Mouse (Mus musculus) T-helper 1 cell (primary cell): ENCODE measurements around the gene Zfp93.

Experiments
- in situ Hi-C: fragments of 300-600 bp; cut with MboI, MseI; formaldehyde crosslinking; loops from one replicate; pipeline ENCODE4 v1.15.1; 2025; ENCODE audit warnings: high pct_unique_total_duplicates

The Zfp93 gene

DNA sequence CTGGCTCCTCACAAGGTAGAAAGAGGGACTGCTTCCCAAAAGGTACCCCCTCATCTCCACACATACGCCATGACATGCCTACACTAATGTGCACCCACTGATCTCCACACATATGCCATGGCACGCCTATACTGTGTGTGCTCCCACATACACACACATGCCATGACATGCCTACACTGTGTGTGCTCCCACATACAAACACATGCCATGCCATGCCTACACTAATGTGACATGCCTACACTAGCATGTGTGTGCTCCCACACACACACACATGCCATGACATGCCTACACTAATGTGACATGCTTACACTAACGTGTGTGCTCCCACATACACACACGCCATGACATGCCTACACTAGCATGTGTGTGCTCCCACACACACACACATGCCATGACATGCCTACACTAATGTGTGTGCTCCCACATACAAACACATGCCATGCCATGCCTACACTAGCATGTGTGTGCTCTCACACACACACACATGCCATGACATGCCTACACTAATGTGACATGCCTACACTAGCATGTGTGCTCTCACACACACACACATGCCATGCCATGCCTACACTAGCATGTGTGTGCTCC, 20.0 kb downstream of the Zfp93 start:
- in situ Hi-C loops = loop anchor here (5.0 kb wide), 1 partner anchor 323 kb away; no protein-coding TSS in a partner anchor

DNA sequence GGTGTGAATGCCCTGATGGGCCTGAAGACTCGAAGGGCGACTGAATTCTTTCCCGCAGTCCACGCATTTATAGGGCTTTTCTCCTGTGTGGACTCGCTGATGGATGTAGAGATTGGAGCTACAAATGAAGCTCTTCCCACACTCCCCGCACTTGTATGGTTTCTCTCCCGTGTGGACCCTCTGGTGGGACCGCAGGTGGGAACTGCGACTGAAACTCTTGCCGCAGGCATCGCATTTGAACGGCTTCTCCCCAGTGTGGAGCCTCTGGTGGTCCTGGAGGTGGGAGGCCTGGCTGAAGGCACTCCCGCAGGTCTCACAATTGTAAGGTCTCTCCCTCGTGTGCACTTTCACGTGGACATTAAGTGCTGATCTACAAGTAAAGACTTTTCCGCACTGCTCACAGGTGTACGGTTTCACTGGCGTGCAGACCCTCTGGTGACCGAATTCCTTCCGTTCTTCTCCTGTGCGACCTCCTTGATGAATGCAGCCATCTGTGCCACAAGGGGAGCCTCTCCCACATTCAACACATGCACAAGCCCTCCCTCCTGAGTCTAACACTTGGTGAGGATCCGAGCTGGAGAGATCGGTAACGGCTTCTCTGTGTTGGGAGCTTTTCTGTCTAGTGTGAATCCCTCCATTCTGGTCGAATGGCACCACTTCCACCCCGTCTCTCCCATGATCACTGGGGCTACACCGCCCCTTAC, 21.3 kb downstream of the Zfp93 start:
- in situ Hi-C loops = loop anchor here (5.0 kb wide), 1 partner anchor 324 kb away; no protein-coding TSS in a partner anchor

DNA sequence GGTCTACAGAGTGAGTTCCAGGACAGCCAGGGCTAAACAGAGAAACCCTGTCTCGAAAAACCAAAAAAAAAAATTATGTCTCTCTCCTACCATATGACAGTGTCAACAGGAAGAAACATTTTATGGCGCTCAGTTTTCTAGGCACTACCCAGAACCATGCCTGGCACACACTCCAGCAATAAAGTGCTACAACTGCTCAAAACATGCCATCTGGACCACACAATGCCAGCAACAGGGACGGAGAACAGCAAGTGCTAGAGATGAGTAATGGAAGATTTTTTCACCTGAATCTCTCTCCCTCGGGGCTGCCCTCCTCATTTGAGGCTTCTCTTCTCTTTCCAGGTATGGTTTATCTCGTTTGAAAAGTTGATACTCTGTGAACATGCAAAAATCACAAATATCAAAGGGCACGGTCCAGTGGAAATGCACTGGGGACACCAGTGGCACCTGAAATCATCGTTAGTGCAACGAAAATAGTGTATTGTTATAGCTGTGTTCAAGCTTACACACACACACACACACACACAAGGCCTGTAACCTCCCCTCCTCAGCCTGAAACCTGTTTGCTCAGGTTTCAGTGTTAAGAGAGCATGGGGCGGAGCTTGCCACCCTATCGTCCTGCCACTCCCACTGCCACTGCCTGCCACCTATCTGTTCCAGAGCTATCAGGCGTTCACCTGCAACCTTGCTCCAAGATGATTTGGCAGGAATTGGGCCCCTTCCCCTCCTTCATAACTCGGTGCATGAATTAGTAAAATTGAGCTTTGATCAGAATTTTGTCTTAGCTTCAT, 23.0 kb downstream of the Zfp93 start:
- in situ Hi-C loops = loop anchor here (5.0 kb wide), 1 partner anchor 326 kb away; no protein-coding TSS in a partner anchor

DNA sequence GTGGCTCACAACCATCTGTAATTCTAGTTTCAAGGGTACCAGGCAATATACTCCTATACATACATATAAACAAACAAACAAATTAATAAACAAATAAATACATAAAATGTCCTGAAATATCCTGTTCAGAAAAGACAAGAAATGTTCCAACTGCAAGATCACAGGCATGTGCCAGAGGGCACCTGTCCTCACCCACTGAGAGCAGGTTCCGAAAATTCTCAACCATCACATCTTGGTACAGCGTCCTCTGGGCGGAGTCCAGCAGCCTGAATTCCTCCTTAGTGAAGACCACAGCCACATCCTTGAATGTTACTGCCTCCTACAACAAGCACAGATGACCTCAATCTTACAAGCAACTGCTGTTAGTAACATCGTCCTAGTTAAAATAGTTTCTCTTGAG, 24.5 kb downstream of the Zfp93 start:
- in situ Hi-C loops = loop anchor here (5.0 kb wide), 1 partner anchor 327 kb away; no protein-coding TSS in a partner anchor

DNA sequence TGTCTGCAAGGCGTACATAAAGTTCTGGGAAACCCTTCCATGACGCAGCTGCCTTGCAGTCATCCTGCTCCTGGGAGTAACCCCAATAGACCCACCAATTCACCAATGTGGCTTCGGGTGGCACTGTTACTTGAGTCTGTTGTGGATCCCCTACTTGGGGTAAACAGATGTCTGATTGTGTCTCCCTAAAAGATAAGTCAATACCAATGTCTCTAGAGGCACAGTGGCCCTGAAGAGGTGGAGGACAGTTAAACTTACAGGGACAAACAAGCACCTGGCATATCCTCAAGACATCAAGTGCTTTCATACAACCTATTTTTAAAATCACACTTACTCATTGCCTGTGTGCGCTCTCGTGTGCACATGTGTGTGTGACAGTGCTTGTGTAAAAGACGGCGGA, 25.2 kb downstream of the Zfp93 start:
- in situ Hi-C loops = no loop called here

DNA sequence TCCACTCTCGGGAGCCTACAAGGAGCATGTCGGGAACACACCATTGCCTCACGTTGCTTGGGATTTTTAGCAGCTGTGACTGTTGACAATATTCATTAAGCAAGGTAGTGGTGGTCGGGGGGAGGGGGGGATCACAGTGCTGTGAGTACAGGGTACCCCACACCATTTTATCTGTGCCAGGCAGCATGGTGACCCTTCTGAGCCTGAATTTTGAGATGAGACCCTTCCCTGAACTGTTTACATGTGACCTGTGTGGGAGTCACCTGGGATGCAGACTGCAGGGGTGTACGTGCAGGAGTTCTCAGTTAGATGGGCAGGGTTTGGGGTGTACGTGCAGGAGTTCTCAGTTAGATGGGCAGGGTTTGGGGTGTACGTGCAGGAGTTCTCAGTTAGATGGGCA, 26.2 kb downstream of the Zfp93 start:
- in situ Hi-C loops = no loop called here

DNA sequence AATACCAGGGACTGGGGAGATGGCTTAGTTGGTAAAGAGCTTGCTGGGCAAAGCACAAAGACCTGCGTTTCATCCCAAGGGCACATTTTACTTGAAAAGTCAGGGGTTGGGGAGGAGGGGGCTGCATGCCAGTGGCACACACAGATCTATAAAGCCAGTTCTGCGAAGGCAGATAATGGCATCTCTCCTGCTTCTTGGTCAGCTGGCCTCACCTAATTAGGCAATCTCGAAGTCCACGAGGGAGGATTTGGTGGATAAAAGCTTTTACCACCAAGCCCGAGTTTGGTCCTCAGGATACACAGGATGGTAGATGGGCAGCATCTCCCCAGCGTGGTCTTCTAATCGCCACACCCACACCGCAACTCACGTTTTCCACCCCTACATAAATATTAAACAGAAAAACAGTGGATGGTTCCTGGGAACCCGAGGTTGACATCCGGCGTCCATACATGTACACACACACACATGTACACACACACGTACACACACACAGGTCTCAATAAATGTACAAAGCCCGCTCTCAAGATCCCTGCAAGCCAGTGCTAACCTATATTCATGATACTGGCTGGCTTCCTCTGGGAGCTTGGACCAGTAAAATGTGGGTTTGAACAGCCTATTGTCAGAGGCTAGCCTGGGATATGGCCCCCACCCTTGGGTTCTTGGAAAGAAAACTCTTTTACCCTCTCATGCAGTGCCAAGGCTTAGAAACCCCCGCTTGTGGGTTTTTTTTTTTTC, 27.3 kb downstream of the Zfp93 start:
- in situ Hi-C loops = no loop called here

DNA sequence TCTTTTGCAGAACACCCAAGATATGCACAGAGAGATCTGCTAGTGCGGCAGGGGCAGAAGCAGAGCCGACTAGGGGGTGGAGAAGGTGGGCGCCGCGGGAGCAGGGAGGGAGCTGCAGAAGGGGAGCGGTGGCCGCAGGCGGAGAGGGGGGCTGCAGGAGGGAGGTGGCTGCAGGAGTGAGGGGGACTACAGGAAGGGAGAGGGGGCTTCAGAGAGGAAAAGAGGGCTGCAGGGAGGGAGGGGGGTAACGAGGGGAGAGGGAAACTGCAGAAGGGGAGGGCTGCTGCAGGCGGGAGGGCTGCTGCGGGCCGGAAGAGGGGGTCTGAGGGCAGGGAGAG, 28.4 kb downstream of the Zfp93 start:
- in situ Hi-C loops = no loop called here

DNA sequence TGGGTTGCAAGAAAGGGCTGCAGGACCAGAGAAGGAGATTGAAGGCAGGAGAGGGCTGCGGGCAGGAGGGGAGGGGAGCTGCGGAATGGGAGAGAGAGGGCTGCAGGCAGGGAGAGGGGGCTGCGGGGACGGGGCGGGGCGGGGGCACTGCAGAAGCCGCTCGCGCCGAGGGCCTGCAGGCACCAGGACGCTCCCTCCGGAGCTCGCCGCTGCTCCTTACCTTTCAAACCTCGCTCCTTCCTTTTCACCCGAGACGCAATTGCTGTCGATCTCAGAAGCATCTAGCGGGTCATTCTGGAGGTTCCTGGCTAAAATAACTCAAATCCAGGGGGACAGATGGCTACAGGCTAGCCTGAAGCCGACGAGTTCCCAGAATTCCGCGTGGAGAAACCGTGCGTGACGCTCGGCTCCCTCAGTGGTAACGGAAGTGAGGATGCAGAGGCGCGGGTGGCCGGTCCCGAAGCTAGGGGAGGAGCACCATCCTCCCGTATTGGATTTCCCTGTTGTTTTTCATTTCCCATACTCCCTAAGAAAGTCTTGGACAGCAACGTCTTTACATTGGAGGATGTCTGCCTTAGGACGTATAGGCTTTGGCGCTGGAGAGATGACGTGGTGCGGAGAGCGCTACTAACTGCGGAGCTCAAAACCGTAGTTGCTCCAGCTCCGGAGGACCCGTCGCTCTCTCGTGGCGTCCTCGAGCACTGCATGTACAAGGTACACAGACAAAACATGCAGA, 28.9 kb downstream of the Zfp93 start:
- in situ Hi-C loops = no loop called here

DNA sequence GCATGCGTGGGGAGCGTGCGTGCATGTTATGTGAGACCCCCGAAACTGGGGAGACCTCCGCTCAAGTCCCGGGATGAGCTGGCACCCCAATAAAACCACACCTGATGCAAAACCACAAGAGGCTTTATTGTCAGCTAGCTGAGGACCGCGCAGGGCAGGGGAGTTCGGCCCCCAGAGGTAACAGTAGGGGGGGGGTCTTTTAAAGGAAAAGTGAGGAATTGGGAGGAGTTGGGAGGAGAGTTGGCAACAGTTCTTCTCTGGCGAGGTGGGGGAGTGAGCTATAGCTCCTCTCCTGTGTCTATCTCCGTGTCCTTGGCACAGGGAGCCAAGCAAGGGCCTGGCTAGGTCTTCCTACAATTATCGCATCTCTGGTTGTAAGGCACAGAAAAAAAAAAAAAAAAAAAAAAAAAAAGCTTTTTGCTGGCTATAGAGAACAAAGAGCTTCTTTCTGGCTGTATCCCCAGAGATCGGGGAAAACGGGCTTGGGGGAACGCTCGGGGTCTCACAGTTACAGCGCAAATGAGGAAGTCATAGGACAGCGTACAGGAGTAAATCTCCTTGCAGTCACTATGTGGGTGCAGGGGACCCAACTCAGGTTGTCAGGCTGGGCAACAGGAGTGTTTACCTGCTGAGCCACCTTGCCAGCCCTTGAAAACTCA, 29.7 kb downstream of the Zfp93 start:
- in situ Hi-C loops = no loop called here

DNA sequence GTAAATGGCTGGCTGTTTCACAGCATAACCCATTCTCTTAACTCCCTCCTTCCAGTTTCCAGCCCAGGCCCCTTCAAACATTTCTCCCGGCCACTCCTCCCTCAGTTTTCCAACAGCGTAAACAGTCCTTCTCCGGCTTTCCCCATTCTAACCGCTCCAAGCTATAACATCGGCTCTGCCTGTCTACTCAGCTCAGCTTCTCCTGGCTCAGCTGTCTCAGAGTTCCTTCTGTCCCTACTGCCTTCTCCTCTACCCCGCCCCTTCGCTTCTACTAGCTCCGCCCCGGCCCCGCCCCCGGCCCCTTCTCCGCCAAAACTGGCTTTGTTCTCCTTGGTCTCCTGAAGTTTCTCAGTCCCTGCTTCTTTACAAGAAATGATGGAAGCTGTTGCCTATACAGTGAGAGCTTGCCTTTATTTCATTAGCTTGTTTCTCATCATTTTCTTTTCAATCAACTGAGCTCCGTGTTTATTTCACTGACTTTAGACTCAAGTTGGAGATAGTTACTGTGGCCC, 30.6 kb downstream of the Zfp93 start, which contains the start of gene Zfp61:
Gene Zfp61, minus strand, starts transcription at position 462 of the 512 bp plus-strand sequence.
- in situ Hi-C loops = no loop called here

DNA sequence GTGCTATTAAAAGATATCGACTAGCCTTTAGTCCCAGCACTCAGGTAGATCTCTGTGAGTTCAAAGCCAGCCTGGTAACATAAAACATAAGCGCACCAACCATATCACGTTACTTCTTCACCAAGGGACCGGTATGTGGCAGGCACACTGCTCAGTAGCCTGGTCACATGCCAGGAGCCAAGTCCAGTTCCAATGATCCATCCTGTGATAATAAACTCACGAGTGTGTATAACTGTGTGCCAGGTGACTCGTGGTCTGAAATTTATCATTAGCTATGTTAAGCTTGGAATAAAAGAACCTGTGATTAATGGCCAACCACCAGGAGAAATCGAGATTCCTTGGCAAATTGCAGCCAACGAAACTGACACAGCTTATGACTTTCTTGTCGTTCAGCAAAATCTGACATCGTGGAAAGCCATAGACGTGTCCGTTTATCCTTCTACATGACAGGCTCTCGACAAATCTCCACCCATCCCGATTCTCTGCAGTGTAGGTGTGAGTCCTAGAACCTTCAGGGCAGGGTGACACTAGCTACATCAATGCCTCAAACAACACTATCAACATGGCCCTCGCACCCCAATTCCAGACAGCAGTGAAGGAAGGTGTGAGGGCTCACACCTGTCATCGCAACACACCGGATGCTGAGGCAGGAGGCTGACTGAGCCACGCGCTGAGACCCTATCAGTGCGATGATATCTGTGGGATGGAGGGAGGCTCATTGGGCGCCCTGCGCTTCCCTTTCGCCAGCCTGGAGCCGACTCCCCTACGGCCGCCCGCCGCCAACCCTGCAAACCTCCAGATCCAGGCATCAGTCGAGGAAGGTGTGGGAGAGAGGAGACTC, 45.7 kb downstream of the Zfp93 start:
- in situ Hi-C loops = no loop called here

DNA sequence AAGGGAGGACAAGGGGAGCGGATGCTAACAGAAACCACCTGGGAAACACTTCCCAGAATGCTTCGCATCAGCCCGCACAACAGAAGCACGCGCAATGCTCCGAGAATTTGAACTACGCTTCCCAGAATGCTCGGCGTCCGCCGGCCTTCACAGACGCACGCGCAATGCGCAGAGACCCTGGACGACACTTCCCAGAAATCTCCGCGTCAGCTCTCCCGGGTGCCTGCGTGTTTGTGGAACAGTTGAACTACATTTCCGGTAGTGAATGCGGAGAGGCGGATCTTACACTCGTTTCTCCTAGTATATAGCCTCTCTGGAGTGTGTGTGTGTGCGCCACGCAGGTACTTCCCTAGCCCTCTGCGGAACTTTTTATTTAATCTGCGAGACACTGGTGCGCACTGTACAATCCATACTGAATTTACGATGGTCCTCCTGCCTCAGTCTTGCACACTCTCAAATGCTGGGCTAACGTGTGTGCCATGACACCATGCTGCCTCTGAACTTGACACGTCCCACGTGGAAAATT, 46.4 kb downstream of the Zfp93 start, which contains the start of gene Zfp94:
Gene Zfp94, minus strand, starts transcription at position 100 of the 526 bp plus-strand sequence.
- in situ Hi-C loops = no loop called here

DNA sequence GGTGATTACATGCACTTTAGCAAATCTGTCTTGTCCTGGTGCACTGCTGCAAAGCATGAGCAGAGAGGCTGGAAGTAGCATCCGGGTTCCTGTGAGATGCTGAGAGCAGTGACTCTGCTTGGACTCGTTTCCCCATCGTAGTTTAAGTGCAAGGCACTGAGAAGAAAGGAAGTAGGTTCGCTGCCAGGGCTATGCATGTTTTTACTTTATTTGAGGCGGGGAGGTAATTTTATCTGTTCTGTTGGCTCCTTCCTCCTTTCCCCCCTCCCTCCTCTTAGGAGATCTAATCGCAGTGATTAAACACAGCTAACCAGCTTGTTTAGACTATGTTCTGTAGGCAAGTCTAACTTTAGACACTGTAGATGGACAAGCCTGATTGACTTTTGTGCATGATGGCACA, 48.7 kb downstream of the Zfp93 start:
- in situ Hi-C loops = no loop called here

DNA sequence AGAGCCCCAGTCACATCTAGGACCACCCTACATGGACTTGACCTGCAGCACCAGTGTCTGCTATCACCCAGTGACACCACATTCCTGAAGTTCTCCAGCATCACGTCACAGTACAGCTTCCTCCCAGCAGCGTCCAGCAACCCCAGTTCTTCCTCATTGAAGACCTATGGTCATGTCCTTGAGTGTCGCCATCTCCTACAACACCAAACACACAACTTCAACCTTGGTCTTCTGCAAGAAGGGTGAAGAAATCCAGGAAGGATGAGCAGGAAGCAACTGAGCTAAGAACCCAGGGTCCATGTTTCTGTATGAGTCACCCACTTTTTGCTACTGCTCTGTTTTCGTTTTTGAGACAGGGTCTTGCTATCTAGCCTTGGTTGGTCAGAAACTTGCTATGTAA, 52.4 kb downstream of the Zfp93 start:
- in situ Hi-C loops = no loop called here

DNA sequence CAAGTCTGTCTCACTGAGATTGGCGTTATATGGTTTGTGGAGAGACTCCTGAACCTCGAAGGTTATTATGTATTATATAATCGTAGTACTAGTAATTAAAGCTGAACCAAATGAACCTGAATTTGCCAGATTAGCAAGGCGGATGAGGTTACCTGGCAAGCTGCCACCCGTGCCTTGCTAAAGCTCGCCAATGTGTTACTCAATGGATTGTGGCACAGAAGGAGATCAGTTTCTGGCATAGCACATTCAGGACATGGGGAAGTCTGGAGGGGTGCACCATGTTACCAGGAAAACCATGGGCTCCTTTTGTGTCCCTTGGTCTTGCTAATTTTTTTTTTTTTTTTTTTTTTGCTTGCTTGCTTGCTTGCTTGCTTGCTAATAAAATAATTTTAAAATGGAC, 55.0 kb downstream of the Zfp93 start:
- in situ Hi-C loops = no loop called here

DNA sequence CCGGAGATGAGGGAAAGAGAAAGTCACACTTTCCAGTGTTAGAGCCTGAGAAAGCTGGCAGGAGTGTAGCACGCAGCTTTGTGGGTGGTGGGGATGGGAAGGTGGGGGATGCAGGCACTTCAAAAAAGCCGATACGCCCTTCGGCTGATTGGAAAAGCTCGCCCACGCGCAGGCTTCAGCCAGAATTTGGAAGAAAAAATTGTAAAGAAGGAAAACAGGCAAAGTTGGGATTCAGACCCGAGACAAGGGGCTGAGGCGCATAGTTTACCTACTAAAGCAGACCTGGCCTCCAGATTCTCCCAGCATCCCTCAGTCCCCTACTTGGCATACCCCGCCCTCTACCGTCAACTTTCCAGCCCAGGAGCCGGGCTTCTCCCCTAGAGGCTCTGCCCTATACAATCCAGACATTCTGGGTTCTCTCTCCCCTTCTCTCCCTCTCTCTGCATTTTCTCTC, 55.5 kb downstream of the Zfp93 start:
- in situ Hi-C loops = no loop called here

DNA sequence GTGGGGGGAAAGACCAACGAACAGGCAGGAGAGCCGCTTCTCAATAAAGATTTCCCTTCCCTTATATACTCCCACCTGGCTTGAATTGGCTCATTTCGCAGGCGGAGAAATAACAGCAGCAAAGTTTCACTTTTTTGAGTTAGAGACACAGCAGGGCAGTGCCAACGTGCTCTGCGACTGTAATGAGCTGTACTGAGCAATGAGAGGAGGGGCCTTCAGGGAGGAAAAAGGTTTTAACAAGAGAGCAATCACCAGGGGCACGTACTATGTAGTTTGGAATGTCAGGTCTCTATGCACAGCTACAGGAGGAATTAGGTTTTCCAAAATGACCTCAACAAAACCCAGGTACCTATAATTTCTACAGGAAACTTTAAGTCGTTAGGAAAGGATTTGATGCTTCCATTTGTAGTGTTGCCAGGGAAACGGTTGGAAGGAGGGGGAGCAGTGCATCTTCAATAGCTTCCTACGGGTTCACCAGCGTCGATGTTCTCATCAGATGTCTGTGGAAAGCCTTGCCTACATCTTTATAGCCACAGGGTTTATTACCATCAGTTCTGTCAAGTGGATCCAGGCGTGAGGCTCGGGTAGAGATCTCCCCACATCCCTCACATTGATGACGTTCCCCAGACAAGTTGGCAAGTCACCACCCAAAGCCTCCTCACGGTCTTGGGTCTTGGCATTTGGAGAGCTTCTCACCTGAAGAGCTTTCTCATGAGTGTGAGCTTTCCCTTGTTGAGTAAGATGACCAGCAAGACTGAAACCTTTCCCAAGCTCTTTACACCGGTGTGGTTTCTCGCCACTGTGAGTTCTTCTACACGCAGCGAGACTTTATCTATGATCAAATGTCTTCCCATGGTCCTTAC, 56.3 kb downstream of the Zfp93 start:
- in situ Hi-C loops = no loop called here
